ENCODE assay signal across 14 mouse cellular contexts in the genomic region with DNA sequence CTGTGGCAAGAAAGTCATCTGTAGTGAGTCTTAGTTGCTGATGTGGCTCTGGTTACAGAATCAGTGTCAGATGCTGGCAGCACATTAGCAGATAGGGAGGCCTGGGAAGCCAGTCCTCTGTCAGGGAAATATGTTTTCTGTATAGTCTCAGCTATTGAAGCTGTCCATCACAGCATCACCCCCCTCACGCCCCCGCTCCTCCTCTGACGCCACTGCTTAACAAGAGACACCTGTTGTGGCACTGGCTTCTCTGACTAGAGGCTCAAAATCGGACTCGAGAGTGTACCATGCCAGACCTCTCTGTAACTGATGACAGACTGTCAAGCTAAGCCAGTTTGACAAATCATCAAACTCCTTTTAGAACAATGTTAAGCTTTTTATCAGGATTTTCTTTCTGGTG.
DNase-seq lines count a peak whose midpoint lies in the region; ATAC-seq and TF ChIP-seq lines count a peak whose summit lies in the region.
"Had no signal": no experiment of that assay in that cellular context is flagged by ENCODE, and none has a peak within 500 bp of the region (broad histone marks: within the 10 kb centered on the region; RNA-seq: fewer than 3 reads in every experiment).

No protein-coding gene starts in this region.

- H3K27ac ChIP-seq in heart, embryonic 10.5 days, result peak overlapping the region; percentile 52; the same call in 1 of the 2 replicates
- H3K27ac ChIP-seq in neural tube, embryonic 15.5 days (replicated peaks), result no peak overlapping the region
- H3K27ac ChIP-seq: liver, embryonic 12.5 days had no signal

- 42% methylated on average over 5 of the region's 5 CpGs for WGBS in heart, embryonic 10.5 days
- WGBS in neural tube, embryonic 15.5 days, result 79% methylated on average over 5 of the region's 5 CpGs
- 58% methylated on average over 5 of the region's 5 CpGs for WGBS in lung, adult 2 months

- H3K9me3 ChIP-seq in heart, embryonic 10.5 days, result no peaks in the 10 kb centered on the region
- H3K9me3 ChIP-seq in neural tube, embryonic 15.5 days (replicated peaks), result no peaks in the 10 kb centered on the region
- H3K9me3 ChIP-seq: liver, embryonic 12.5 days had no signal

- no peaks in the 10 kb centered on the region for H3K36me3 ChIP-seq in heart, embryonic 10.5 days
- H3K36me3 ChIP-seq in neural tube, embryonic 15.5 days, result no peaks in the 10 kb centered on the region
- H3K36me3 ChIP-seq: liver, embryonic 12.5 days had no signal

- H3K4me2 ChIP-seq in neural tube, embryonic 15.5 days, result no peak overlapping the region
- H3K4me2 ChIP-seq: liver, embryonic 12.5 days had no signal

- peaks cover 19% of the 10 kb centered on the region for H3K4me1 ChIP-seq in heart, embryonic 10.5 days
- peaks cover 11% of the 10 kb centered on the region for H3K4me1 ChIP-seq in neural tube, embryonic 15.5 days
- H3K4me1 ChIP-seq in lung, adult 2 months (ENCODE audit: control insufficient read depth, insufficient read depth, low read length), result no peaks in the 10 kb centered on the region
- H3K4me1 ChIP-seq: liver, embryonic 12.5 days had no signal

- no peaks in the 10 kb centered on the region for H3K27me3 ChIP-seq in heart, embryonic 10.5 days (ENCODE audit: insufficient read depth, poor library complexity, severe bottlenecking)
- no peaks in the 10 kb centered on the region for H3K27me3 ChIP-seq in neural tube, embryonic 15.5 days (replicated peaks)
- H3K27me3 ChIP-seq: liver, embryonic 12.5 days; Patski had no signal

- no peak overlapping the region for H3K4me3 ChIP-seq in heart, embryonic 10.5 days
- H3K4me3 ChIP-seq in neural tube, embryonic 15.5 days (replicated peaks), result no peak overlapping the region
- H3K4me3 ChIP-seq in lung, adult 2 months (replicated peaks; ENCODE audit: extremely low read depth, low read depth, low read length), result no peak overlapping the region
- H3K4me3 ChIP-seq: liver, embryonic 12.5 days had no signal

- DNase-seq in heart, embryonic 10.5 days (ENCODE audit: low spot score), result peak; percentile 87
- no peak for DNase-seq in heart, postnatal 36 days
- DNase-seq in neural tube, embryonic 10.5 days (ENCODE audit: extremely low spot score, low spot score), result peak; percentile 29
- peak; percentile 12 for DNase-seq in lung, adult 2 months
- DNase-seq in yolk sac, embryonic 10.5 days (ENCODE audit: low spot score), result peak; percentile 9
- DNase-seq in adrenal gland, postnatal 25 days, result no peak
- no peak for DNase-seq in Muller cell, postnatal 12 days (ENCODE audit: inconsistent ontology term)
- DNase-seq: adrenal gland, postnatal 14 days; cerebellum, adult 2 months; gastrocnemius, postnatal 25 days had no signal

- H3K9ac ChIP-seq in neural tube, embryonic 15.5 days (replicated peaks), result no peak overlapping the region
- H3K9ac ChIP-seq: liver, embryonic 12.5 days had no signal

- no peak for TF ChIP-seq CTCF in lung, adult 2 months (IDR thresholded peaks at IDR 0.05; ENCODE audit: insufficient read depth, low read length)

- TF ChIP-seq POLR2A in lung, adult 2 months (IDR thresholded peaks at IDR 0.05; ENCODE audit: borderline replicate concordance, extremely low read depth, low read depth, low read length), result no peak

- no peak for ATAC-seq in neural tube, embryonic 15.5 days (ENCODE audit: low FRiP score)
- ATAC-seq: intestine, embryonic 16.5 days; liver, embryonic 12.5 days; Patski had no signal

- intact Hi-C loops in heart, postnatal 36 days (cut with DNase I), result no loop called here

Comparison
In these comparisons a context has a peak if more than half of its experiments do, and no peak if none do; other contexts are left out.
1. DNase-seq: peak in heart, embryonic 10.5 days (single experiment), neural tube, embryonic 10.5 days (single experiment), lung, adult 2 months (single experiment) and yolk sac, embryonic 10.5 days (single experiment); none in heart, postnatal 36 days (0 of 2), adrenal gland, postnatal 25 days (single experiment) and Muller cell, postnatal 12 days (single experiment).